ENCODE assay signal across 8 mouse cellular contexts in the genomic region with DNA sequence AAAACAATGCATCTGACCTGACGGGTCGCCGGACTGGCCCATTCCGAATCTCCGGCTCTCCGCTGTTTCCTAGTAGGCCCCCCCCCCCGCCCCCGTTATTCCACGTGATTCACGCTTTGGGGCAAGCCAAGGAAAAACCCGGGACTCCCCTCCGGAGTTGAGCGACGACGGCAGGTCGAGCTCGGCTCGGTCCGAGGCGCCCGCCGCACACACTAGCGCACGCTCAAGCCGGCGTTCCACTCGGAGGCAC.
DNase-seq lines count a peak whose midpoint lies in the region; ATAC-seq lines count a peak whose summit lies in the region.

No protein-coding gene starts in this region.

- DNase-seq in lung, postnatal 4 days = no peak
- DNase-seq in natural killer cell, adult 2 months (ENCODE audit: low spot score in 2 of 2) = no peak
- no peak for DNase-seq in frontal cortex, postnatal 14 days (ENCODE audit: low spot score in 2 of 2)
- DNase-seq in urinary bladder, postnatal 4 days (ENCODE audit: low spot score in 2 of 2) = no peak

- no peaks in the 10 kb centered on the region for H3K36me3 ChIP-seq in lung, embryonic 15.5 days
- no peaks in the 10 kb centered on the region for H3K36me3 ChIP-seq in embryonic facial prominence, embryonic 12.5 days
- H3K36me3 ChIP-seq in intestine, embryonic 15.5 days = no peaks in the 10 kb centered on the region
- no peaks in the 10 kb centered on the region for H3K36me3 ChIP-seq in neural tube, embryonic 13.5 days

- H3K4me3 ChIP-seq in lung, embryonic 15.5 days = peak overlapping the region; percentile 61
- peak overlapping the region; percentile 56 for H3K4me3 ChIP-seq in embryonic facial prominence, embryonic 12.5 days
- peak overlapping the region; percentile 57 for H3K4me3 ChIP-seq in intestine, embryonic 15.5 days (replicated peaks)
- peak overlapping the region; percentile 62 for H3K4me3 ChIP-seq in neural tube, embryonic 13.5 days

- peaks cover 30% of the 10 kb centered on the region for H3K4me1 ChIP-seq in lung, embryonic 15.5 days
- H3K4me1 ChIP-seq in embryonic facial prominence, embryonic 12.5 days = peaks cover 14% of the 10 kb centered on the region
- H3K4me1 ChIP-seq in intestine, embryonic 15.5 days (replicated peaks) = no peaks in the 10 kb centered on the region
- peaks cover 54% of the 10 kb centered on the region for H3K4me1 ChIP-seq in neural tube, embryonic 13.5 days (replicated peaks)

- ATAC-seq in lung, embryonic 15.5 days (ENCODE audit: borderline replicate concordance, extremely low read depth, low FRiP score, low TSS enrichment) = no peak
- no peak for ATAC-seq in embryonic facial prominence, embryonic 12.5 days (ENCODE audit: insufficient number of reproducible peaks, insufficient read depth, low FRiP score, low TSS enrichment)
- ATAC-seq in intestine, embryonic 15.5 days = no peak
- no peak for ATAC-seq in neural tube, embryonic 13.5 days (ENCODE audit: low read depth)

- H3K9me3 ChIP-seq in lung, embryonic 15.5 days = no peaks in the 10 kb centered on the region
- H3K9me3 ChIP-seq in embryonic facial prominence, embryonic 12.5 days = no peaks in the 10 kb centered on the region
- no peaks in the 10 kb centered on the region for H3K9me3 ChIP-seq in intestine, embryonic 15.5 days
- H3K9me3 ChIP-seq in neural tube, embryonic 13.5 days = no peaks in the 10 kb centered on the region

- WGBS in lung, embryonic 15.5 days = 0% methylated on average over 26 of the region's 27 CpGs
- 8% methylated on average over 16 of the region's 27 CpGs for WGBS in embryonic facial prominence, embryonic 12.5 days
- WGBS in intestine, embryonic 15.5 days = 2% methylated on average over 26 of the region's 27 CpGs
- WGBS in neural tube, embryonic 13.5 days = under 1% methylated on average over 26 of the region's 27 CpGs

- H3K4me2 ChIP-seq in lung, embryonic 15.5 days = peak overlapping the region; percentile 78
- H3K4me2 ChIP-seq in embryonic facial prominence, embryonic 12.5 days (replicated peaks) = peak overlapping the region; percentile 76
- peak overlapping the region; percentile 85 for H3K4me2 ChIP-seq in intestine, embryonic 15.5 days (replicated peaks)
- peak overlapping the region; percentile 66 for H3K4me2 ChIP-seq in neural tube, embryonic 13.5 days

- H3K9ac ChIP-seq in lung, embryonic 15.5 days = peak overlapping the region; percentile 73
- peak overlapping the region; percentile 69 for H3K9ac ChIP-seq in embryonic facial prominence, embryonic 12.5 days
- H3K9ac ChIP-seq in intestine, embryonic 15.5 days = peak overlapping the region; percentile 66
- peak overlapping the region; percentile 86 for H3K9ac ChIP-seq in neural tube, embryonic 13.5 days

- H3K27ac ChIP-seq in lung, embryonic 15.5 days = peak overlapping the region; percentile 90
- peak overlapping the region; percentile 86 for H3K27ac ChIP-seq in embryonic facial prominence, embryonic 12.5 days
- H3K27ac ChIP-seq in intestine, embryonic 15.5 days = peak overlapping the region; percentile 70; the same call in 1 of the 2 replicates
- peak overlapping the region; percentile 95 for H3K27ac ChIP-seq in neural tube, embryonic 13.5 days (replicated peaks)

- H3K27me3 ChIP-seq in lung, embryonic 15.5 days = peaks cover 71% of the 10 kb centered on the region
- H3K27me3 ChIP-seq in embryonic facial prominence, embryonic 12.5 days = peaks cover 88% of the 10 kb centered on the region
- H3K27me3 ChIP-seq in intestine, embryonic 15.5 days (replicated peaks) = peaks cover 33% of the 10 kb centered on the region
- H3K27me3 ChIP-seq in neural tube, embryonic 13.5 days = peaks cover 96% of the 10 kb centered on the region
